Mouse (Mus musculus): ENCODE results near the gene Dok5.

The Dok5 gene

DNA sequence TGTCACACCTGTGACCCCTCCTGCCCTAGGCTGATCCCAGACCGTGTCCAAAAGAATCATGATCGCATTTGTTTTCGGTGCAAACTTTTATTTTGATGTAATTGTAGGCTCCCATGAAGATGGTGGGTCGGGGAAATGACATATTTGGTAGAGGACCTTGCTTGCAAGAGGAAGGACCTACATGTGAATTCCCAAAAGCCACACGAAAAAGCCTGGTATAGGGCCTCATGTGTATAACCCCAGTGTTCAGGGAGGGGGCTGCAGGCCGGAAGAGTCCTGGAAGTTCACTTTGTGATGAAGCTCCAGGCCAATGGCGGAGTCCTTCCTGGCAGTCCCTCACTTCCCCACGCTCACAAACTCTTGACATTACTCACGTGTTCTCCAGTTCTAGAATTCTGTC lies 7.3 kb downstream of the Dok5 start:
- no peak for DNase-seq

DNA sequence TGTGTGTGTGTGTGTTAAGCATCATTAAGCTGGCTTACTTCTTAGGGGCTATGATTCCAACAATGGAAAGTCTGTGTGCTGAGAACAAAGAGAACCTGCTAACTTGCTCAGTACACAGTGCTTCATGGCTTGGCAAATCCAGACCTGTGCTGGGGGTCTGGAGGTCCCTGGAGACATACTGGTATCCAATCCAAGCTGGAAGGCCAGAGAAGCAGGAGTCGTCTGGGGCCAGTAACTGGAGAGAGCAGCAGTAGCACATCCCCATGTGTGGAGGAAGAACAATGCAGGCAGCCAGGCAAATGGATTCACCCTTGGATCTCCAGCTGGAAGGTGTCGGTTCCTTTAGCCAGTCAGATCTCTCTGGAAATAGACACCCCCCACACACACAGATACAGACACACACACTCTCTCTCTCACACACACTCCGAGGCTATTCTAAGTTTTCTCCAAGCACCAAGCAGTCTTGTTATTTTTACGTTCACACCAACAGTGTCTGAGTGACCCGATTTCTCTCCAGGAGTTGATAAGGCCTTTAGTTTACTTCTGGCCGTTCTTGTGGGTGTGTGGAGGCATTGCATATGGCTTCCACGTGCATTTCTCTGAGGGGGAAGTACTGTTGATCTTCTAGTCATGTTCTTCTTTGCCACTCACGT lies 8.2 kb downstream of the Dok5 start:
- no peak for DNase-seq

DNA sequence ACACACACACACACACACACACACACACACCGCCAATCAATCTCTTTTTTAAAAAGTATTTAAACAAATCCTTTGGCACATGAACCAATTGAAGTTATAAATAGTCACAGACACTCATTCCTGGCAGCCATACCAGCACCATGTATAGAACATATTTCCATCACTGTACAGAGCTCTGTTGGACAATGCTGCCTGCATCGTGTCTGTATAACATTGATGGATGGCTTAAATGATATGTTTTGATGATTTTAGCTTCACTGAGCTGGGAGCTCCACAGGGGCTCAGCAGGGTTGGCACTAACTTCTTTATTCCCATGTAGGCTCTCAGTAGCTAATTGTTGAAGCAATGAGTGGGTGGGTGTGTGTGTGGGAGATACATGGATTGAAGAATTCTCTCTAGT lies 11.9 kb downstream of the Dok5 start:
- no peak for DNase-seq

DNA sequence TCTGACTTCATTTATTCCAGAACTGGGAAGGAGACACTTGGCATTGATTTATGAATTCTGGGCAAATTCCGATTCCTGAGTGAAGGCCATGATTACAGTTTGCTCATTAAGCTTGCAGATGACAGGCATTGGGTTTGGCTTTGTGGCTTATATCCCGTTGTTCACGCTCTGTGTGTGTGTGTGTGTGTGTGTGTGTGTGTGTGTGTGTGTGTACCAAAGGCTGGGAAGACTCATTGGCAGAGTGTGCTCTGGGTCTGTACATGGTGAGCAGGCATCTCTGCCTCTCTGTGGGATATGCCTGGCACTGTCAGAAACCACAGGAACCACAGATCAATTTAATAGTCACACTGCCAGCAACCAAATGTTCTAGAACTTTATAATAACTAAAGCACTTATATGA lies 17.3 kb downstream of the Dok5 start:
- DNase-seq: no peak

DNA sequence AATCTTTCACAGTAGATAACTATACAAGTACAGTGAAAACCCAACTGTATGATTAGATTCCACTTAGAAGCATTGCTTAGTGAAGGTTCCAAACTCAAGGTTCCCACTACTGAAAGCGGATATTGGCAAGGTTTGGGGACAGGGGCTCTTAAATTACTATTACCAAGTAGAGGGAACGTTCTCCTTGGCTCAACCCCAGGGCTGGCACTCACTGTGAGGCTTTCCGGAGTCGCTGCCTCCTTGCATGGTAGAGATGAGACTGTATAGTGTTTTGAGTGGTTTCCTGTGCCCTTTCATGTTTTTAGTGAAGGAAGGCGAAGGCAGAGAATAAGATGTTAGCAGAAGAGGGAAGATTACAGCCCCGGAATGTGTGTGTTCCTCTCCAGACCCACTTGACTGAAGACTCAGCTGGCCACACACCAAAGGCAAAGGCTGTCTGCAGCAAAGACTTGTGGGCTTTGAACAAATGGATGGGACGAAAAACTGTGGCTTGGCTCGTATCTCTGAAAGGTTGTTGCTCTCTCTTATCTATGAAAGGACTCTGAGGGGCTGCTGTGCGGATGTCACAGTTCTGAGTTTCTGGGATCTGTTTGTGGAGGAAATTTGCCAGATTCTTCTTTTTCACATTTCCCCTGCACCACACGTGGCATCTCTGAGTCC lies 20.7 kb downstream of the Dok5 start:
- no peak for DNase-seq

DNA sequence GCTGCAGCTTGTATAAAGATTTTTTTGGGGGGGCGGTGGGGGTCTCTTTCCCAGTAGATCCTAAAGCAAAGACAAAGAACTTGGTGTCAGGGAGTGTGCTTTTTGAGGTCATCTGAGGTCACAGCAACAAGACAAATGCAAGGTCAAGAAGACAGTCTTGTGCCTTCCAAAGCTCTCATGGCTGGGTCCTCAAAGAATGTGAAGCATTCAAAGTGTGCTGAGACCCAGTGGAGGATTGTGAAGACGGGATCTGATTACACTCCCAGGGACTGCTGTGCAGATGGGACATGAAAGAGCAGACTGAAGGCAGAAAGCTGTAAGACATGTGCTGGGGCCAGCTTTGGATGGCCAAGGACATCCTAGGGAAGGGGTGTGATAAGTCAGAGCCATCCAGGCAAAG lies 24.2 kb downstream of the Dok5 start:
- DNase-seq: no peak

DNA sequence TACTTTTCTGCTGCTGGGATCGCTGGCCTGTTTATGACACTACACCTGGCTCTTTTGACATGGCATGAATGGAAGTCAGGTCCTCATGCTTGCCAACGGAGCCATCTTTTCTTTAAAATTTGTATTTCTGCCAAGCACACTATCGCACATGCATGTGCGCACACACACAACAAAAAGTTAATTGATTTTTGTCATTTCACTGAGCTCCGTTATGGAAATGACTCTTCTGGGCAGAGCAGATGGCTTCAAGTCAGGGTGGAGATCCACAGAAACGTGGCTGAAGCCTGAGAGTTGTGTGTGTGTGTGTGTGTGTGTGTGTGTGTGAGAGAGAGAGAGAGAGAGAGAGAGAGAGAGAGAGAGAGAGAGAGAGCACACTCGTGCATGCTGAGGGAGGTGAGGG lies 25.1 kb downstream of the Dok5 start:
- DNase-seq: no peak

DNA sequence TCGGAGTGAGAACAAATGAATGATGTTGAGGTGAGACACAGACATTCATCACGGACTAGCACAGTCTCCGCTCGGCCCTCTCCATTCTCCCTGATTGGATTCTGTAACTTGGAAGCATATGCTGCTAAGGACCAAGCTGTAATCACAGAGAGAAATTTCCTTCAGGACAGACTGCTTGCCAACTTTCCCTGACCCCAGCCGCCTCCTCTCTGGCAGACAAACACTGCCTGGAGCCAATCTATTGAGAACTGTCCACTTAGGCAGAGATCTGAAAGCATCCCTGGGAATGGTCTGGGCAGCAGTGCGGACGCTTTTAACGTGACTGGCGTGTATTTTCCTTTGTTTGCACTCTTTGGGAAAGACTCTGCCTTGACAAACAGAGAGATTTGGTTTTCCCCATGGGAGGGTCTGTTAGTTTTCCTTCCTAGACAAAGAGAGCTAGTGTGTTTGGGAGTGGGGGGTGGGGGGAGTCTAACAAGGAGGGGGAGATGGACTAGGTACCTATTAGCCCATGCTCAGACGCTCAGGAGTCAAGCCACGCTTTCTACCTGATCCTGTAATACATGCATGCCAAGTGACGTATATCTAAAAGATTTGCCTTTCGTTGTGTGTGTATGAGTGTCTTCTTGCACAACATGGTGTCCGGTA lies 25.7 kb downstream of the Dok5 start:
- no peak for DNase-seq

DNA sequence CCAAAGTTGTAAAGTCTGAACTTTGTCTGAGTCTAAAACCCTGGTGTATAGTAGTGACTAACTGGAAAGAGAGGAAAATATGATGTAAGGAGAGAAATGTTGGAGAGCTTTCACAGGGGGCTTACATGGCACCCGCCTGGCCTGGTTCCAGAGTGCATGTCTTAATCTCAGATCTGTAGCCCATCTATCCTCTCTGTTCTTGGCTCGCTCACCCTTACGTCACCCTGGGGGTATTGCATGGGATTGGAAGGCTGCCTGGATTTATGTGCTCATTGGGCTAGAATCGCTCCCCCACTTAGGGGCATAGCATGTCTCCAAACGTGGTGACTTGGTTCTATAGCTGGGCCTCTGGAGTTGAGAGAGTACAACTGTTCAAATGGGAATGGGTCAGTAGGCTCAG lies 26.6 kb downstream of the Dok5 start:
- no peak for DNase-seq

DNA sequence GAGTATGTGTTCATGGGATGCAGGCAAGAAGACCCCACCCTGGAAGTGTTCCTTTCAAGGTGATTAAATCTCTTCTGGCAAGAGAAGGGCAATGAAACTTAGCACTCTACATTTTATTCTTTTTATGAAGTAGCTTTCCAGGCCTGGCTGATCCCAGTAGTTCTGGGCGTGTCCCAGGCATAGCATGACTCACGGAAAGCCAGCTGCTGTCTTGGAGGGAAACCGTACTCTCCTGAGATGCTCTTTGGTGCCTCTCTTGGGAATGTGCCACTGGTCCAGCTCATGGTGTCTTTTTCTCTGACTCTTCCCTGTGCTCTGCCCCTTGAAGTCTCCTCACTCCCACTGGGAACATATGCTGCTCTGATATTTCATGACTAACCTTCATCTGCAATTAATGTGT lies 33.1 kb downstream of the Dok5 start:
- no peak for DNase-seq

DNA sequence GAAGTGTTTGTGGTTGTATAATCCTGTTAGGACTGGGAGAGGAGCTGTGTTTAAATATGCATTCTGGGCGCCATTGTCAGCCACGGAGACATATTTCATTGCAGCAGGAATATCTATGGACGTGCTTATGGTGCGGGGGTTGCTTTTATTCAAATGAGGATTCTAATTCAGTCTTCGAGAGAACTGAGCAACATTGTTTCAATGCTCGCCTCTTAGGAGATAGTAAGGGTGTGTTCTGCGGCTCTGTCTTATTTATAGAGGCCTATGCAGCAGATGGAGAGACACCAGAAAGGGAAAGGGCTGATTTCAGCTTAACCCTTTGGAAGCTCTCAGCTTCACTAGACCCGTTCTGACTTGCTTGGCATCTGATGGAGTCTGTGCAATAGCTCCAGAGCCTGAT lies 35.6 kb downstream of the Dok5 start:
- DNase-seq: peak; percentile 64

DNA sequence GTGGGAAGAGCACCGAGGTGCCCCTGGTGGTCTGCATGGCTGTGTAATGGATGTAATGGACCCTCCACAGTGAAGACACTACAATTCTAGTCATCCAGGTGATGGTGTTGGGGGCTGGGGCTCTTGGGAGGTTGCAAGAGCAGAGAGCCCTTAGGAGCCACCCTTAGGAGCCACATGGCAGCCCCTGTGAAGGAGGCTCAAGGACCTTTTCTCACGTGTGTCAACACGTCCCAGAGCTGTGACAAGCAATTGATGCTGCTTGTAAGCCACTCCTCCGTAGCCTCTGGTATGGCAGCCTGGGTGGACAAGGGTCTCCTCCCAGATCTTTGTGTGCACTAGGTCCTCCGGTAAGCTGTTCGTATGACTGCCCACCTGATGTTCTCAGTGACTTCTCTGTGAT lies 37.1 kb downstream of the Dok5 start:
- DNase-seq: no peak

DNA sequence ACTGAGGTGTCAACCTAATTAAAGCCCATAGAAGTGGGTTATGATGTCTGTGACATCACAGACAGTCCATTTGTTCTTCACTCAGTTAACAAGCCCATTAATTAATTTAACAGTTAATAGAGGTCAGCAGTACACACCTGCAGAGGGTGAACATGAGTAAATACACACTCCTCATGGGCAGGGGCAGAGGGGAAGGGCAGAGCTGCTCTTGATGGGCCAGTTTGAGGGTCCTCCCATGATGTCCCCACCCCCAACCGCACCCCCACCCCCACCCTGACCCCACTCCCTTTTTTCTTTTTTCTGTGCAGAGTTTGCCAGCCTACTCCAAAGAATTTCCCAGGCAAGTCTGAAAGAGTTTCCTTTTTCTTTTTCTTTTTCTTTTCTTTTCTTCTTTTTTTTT lies 39.9 kb downstream of the Dok5 start:
- DNase-seq: no peak

DNA sequence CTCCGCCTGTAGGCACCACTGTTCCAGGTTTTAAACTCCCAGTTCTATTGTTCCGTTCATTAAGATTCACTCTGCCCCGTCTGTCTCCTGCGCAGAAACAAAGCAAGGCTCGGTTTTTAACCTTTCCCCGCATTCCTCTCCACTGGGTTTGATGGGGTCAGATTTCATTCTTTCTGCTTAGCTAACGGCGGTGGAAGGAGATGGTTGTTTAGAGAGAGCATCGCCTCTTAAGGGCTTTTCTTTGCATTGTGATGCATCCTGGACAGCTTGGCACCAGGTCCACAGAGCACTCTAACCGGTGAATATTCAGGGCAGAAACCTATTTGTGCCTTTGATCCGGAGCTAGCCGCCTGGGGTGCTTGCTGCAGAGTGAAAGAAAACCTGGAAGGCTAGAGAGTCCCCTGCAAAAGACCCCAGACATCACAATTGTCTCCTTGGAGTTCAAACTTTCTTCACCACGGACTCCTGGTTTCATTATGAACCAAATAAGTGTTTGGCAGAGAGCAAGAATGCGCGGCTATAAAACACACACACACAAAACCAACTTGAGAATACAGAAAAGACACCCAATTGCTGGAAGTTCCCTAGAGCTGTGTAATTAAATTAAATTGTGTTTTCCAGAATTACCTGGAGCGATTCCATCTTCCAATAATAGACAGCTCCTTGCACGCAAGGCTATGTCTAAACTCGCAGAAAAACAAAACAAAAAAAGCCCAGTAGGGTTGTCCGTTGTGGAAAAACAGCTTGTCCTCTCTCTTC lies 40.7 kb downstream of the Dok5 start:
- DNase-seq: no peak

DNA sequence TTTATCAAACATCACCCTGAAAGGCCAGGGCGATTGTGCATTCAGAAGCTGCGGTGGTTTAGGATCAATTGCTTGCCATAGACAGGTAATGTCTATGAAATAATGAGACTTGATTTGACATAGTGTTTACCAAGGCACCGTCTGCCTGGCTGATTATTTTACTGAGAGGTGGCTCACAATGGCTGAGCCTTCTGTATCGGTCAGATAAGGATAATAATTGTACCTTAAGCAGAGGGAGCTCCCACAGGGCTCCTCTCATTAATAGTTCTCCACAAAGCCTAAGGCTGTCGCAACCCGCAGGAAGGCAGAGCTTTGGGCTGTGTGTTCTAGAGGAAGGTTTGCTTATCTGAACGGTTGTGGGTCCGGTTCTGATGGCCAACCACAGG lies 41.3 kb downstream of the Dok5 start:
- no peak for DNase-seq

DNA sequence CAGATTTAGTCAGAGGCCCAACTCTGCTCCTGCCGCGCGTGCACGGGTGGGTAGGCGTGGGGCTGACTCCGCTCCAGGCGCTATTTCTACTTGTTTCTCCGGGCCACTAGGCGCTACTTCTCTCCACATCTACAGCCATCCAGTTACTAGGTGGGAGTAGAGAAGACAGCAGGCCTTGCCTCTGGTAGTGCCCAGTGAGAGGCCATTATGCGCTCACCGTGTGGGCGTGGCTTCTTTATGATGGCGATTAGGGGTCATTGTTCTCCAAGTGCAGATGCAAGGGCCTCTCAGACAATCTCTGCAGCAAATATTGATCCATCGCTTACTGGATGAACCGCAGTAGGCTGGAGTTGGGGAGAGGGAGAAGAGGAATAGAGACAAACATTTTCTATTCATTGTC lies 44.0 kb downstream of the Dok5 start:
- no peak for DNase-seq

DNA sequence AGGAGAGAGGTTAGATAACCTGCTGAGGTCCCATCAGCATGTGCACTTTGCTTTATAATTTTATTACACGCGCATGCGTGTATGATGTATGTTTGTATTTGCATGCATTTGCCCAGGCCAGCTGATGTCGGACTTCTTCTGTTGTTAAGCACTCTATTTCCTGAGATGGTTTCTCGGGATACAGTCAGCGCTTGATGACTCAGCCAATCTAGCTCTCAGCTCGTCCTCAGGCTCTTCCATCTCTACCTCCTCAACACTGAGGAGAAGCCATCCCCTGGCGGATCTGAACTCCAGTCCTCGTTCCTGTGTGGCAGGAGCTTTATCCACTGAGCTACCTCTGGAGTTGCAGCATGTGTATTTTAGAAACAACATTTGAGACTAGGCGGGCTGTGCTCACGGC lies 44.5 kb downstream of the Dok5 start:
- no peak for DNase-seq

DNA sequence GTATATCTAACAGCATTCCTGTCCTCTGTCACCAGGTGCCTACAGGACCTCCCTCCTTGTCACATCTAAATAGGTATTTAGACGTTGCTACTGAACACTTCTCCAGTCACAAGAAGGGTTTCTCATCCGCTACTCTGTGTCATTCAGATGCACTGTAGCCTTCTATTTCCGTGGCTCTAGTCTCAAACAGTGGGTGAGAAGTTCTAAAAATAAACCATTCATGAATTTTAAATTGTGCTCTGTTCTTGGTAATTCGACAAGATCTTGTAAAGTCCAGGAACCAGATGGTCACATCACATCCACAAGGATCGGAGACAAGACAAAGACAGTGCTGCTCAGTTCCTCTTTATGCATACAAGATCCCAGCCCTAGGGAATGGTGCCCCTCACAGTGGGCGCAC lies 46.0 kb downstream of the Dok5 start:
- DNase-seq: no peak

DNA sequence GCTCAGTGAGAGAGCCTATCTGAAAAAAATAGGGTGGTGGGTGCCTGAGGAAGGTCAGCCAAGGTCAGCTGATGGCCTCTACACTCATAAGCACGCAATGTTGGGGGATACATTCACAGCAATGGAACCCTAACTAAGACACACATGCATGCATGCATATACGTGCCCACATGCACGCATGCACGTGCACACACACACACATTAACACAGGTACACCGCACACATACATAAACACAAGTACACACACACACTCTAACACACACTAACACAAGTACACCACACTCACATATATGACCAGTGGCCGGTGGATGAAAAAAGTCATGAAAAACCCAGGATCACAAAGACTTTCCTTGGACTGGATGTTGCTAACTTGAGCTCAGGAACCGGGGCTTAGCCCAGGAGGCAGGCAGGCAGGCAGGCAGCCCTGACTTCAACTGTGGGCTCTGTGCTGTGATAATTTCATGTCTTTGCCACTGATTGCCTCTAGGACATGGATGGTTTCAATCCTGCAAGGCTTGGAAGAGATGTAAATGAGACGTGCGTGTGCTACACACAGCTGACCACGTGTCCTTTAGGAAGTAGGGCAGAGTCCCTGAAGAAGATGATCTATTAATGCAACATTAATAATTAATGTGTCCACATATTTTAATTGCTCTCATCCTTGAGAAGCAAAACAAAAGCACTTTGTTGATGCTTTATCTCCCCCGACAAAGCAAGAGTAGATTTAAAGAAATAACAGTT lies 48.6 kb downstream of the Dok5 start:
- DNase-seq: no peak

DNA sequence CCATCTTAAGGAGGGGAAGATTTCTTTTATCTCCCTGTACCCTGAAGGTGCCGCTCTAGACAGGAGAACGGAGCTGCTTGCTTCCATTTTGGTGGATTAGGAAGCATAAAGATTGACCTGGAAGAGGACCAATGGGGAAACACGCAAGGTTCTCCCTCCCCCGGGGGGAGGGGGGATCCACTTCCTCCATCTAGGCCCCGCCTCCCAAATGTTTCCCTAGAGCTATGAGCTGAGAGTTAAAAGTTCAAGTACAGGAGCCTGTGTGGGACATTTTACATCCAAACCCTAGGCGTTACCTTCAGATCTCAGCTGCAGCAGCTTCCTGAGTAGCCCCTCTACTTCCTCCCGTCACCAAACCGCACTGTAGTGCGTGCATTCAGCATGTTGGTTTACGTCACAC lies 56.5 kb downstream of the Dok5 start:
- DNase-seq: no peak

DNA sequence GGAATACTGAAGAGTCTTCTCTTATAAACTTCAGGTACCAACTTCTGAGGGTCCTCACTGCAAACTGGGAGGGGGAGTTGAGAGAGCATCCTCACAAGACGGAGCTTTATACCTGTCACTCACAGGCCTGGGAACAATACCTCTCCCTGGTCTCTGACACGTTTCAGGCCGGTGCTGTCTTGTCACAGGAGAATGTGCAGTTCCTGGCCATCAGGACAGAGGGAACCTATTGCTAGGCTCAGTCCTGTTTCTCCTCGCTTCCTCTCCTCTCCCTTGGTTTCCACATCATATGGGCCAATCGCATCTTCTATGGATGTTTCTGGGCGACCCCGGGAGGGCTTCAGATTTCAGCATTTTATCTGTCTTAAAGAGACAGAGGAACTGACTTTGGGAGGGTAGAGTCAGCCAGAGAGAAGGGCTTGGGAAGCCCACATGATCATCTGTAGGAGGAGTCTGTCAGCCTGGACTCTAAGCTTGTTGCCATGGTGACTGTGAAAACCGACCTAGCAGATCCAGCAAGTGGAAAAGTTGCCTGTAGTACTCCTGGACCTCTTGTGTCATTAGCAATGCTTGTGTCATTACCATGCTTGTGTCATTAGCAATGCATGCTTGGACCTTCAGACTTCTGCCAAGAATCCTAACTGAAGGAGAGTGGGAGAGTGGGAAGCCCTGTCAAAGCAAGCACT lies 59.9 kb downstream of the Dok5 start:
- no peak for DNase-seq

DNA sequence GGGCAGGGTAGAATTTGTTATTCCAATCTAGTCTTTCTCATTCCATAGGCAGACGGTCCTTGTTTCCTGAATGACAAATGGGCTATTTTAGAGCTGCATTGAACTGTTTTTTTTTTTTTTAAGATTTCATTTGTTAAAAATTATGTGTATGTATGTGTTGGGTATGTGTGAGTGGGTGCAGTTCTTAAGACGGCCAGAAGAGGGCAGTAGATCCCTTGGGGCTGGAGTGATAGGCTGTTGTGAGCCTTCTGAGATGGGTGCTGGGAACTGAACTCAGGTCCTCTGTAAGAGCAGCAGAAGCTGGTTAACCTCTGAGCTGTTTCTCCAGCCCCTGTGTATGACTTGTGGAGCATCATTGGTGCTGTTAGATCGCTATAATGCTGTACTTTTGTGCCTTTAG lies 63.6 kb downstream of the Dok5 start:
- DNase-seq: no peak

DNA sequence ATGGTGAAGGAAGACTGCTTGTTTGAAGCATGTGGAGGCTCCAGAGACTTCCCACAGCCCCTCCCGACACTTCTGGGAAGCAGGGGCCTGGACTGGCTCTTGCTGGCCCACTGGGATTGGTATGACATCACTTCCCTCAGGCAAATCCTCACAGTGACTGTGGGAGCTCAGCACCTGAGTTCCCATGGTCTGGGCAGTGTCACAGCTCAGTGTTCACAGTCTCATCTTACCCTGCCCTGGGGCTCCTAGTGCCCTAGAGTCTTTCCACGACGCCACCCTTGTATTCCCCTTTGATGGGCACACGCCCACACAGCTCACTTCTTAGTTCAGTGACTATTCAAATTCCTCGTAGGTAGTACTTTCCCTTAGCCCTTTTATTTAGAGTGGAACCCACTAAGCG lies 71.4 kb downstream of the Dok5 start:
- DNase-seq: no peak

Data from right cerebral cortex, postnatal 25 days (tissue).